Mouse (Mus musculus) frontal cortex, adult (tissue): ENCODE measurements around the gene N4bp2l2.

ENCODE experiments used
- ATAC-seq: cut with Nextera tagmentation; 2 replicates; pipeline ENCODE4 v1.9.2; 2017; ENCODE audit warnings: mild to moderate bottlenecking, moderate library complexity, mixed read lengths; ENCODE audit not compliant: low TSS enrichment

N4bp2l2 gene

GRCm38 (mm10) chr5:150598202-150599119, 67.5 kb downstream of the N4bp2l2 start:
- ATAC-seq, result no peak

- no peak for ATAC-seq
Measured at GRCm38 (mm10) chr5:150597088-150597487, 68.9 kb downstream of the N4bp2l2 start, which contains the start of gene N4bp2l1. Gene N4bp2l1 (minus strand): TSS chr5:150597188.

GRCm38 (mm10) chr5:150595366-150596016, 70.5 kb downstream of the N4bp2l2 start:
- ATAC-seq, result no peak

- ATAC-seq, result peak; percentile 59; the same call in 1 of the 2 replicates
Measured at GRCm38 (mm10) chr5:150594649-150595339, 71.2 kb downstream of the N4bp2l2 start.

GRCm38 (mm10) chr5:150593756-150594648, 72.0 kb downstream of the N4bp2l2 start:
- ATAC-seq, result peak; percentile 62

- ATAC-seq, result peak; percentile 60
Measured at GRCm38 (mm10) chr5:150592904-150593755, 72.9 kb downstream of the N4bp2l2 start.

GRCm38 (mm10) chr5:150592186-150592903, 73.6 kb downstream of the N4bp2l2 start:
- ATAC-seq, result no peak

GRCm38 (mm10) chr5:150589945-150590344, 76.0 kb downstream of the N4bp2l2 start:
- ATAC-seq, result no peak

- ATAC-seq, result no peak
Measured at GRCm38 (mm10) chr5:150584337-150584729, 81.7 kb downstream of the N4bp2l2 start.

GRCm38 (mm10) chr5:150583622-150584336, 82.2 kb downstream of the N4bp2l2 start:
- peak; percentile 77 for ATAC-seq

- ATAC-seq, result no peak
Measured at GRCm38 (mm10) chr5:150583181-150583580, 82.8 kb downstream of the N4bp2l2 start.

- no peak for ATAC-seq
Measured at GRCm38 (mm10) chr5:150581180-150581579, 84.8 kb downstream of the N4bp2l2 start.

- ATAC-seq, result no peak
Measured at GRCm38 (mm10) chr5:150578613-150579171, 87.3 kb downstream of the N4bp2l2 start.

GRCm38 (mm10) chr5:150576832-150577231, 89.2 kb downstream of the N4bp2l2 start:
- no peak for ATAC-seq

GRCm38 (mm10) chr5:150574885-150575284, 91.1 kb downstream of the N4bp2l2 start:
- no peak for ATAC-seq

- no peak for ATAC-seq
Measured at GRCm38 (mm10) chr5:150574403-150574802, 91.6 kb downstream of the N4bp2l2 start.

- ATAC-seq, result no peak
Measured at GRCm38 (mm10) chr5:150570496-150571219, 95.3 kb downstream of the N4bp2l2 start.

GRCm38 (mm10) chr5:150566971-150567370, 99.0 kb downstream of the N4bp2l2 start:
- ATAC-seq, result no peak
